Mouse (Mus musculus): Measurements from ENCODE around the gene Atg7. TPM values are rescaled to one million over a fixed set of nuclear protein-coding genes. Genes with fewer than 3 reads are reported as not detected.

The Atg7 gene
- total and polyA plus RNA-seq, 3 experiments: 11.1 to 15.7 (median 14.8) TPM

GRCm38 (mm10) chr6:114659278-114659991 is 16.5 kb downstream of the Atg7 start:
- Histone ChIP-seq H3K9ac (ENCODE audit: insufficient read depth, low read depth) (no peak overlapping the region), H3K27me3 (replicated peaks) (no peaks in the 10 kb centered on the region), H3K4me3 (replicated peaks in 1 of 3; ENCODE audit: low read depth in 2 of 3, low read length in 2 of 3, poor library complexity in 1 of 3) (no peak overlapping the region), H3K79me2 (replicated peaks; ENCODE audit: control insufficient read depth, extremely low read depth, insufficient read depth, poor library complexity, severe bottlenecking) (no peaks in the 10 kb centered on the region), H3K36me3 (replicated peaks in 1 of 2; ENCODE audit: control insufficient read depth in 1 of 2, insufficient read depth in 1 of 2, low read length in 1 of 2) (peaks cover 0 to 8% of the 10 kb centered on the region in 2 experiments), H3K27ac (ENCODE audit: insufficient read depth, low read depth) (no peak overlapping the region), H3K9me3 (replicated peaks; ENCODE audit: low read length) (no peaks in the 10 kb centered on the region), H3K4me2 (ENCODE audit: insufficient read depth, low read depth, poor library complexity, severe bottlenecking) (no peak overlapping the region), H3K4me1 (ENCODE audit: control insufficient read depth in 1 of 2, insufficient read depth in 2 of 2) (peaks cover 4 to 11% of the 10 kb centered on the region in 2 experiments; a peak in 2 of 4 replicates)
- DNase-seq (ENCODE audit: extremely low read depth): no peak
- dilution Hi-C loops (cut with MboI; ENCODE audit: extremely low pct_ligation_motif_present, extremely low pct_unique_long_range_greater_than_20kb, low sequenced_read_pairs): no loop called here
- no peak for TF ChIP-seq RAD21 (IDR thresholded peaks at IDR 0.05; ENCODE audit: low read depth, low read length)
- TF ChIP-seq ELF1 (IDR thresholded peaks at IDR 0.05; ENCODE audit: low read depth, low read length): no peak
- no peak for TF ChIP-seq BHLHE40 (IDR thresholded peaks at IDR 0.05; ENCODE audit: low read depth, low read length)
- TF ChIP-seq GABPA (IDR thresholded peaks at IDR 0.05; ENCODE audit: insufficient replicate concordance, low read depth, low read length): no peak
- TF ChIP-seq ZC3H11A (IDR thresholded peaks at IDR 0.05; ENCODE audit: low read depth, low read length): no peak
- TF ChIP-seq NRF1 (IDR thresholded peaks at IDR 0.05; ENCODE audit: low read depth, low read length): no peak
- TF ChIP-seq ZKSCAN1 (IDR thresholded peaks at IDR 0.05; ENCODE audit: borderline replicate concordance, low read depth, low read length): no peak
- no peak for TF ChIP-seq ZNF384 (IDR thresholded peaks at IDR 0.05; ENCODE audit: low read depth, low read length)
- no peak for TF ChIP-seq CHD1 (IDR thresholded peaks at IDR 0.05; ENCODE audit: low read depth, low read length)
- TF ChIP-seq ZMIZ1 (IDR thresholded peaks at IDR 0.05; ENCODE audit: low read depth, low read length): no peak
- TF ChIP-seq CHD2 (IDR thresholded peaks at IDR 0.05; ENCODE audit: low read length): no peak
- no peak for TF ChIP-seq POLR2A (IDR thresholded peaks at IDR 0.05; ENCODE audit: low read depth, low read length)
- no peak for TF ChIP-seq MXI1 (IDR thresholded peaks at IDR 0.05; ENCODE audit: low read depth, low read length)
- no peak for TF ChIP-seq RCOR1 (conservative IDR thresholded peaks at IDR 0.05; ENCODE audit: low read depth, low read length)
- in situ Hi-C loops (cut with MboI; ENCODE audit: low pct_ligation_motif_present, low pct_unique_long_range_greater_than_20kb, low sequenced_read_pairs): no loop called here

GRCm38 (mm10) chr6:114659992-114660800 is 17.3 kb downstream of the Atg7 start:
- in situ Hi-C loops (cut with MboI; ENCODE audit: low pct_ligation_motif_present, low pct_unique_long_range_greater_than_20kb, low sequenced_read_pairs) (no loop called here), dilution Hi-C loops (cut with MboI; ENCODE audit: extremely low pct_ligation_motif_present, extremely low pct_unique_long_range_greater_than_20kb, low sequenced_read_pairs) (no loop called here)
- H3K4me1 ChIP-seq (ENCODE audit: control insufficient read depth in 1 of 2, insufficient read depth in 2 of 2): peaks cover 4 to 11% of the 10 kb centered on the region in 2 experiments; a peak in 2 of 4 replicates
- no peak for DNase-seq (ENCODE audit: extremely low read depth)
- no peak overlapping the region for H3K9ac ChIP-seq (ENCODE audit: insufficient read depth, low read depth)
- H3K4me3 ChIP-seq (replicated peaks in 1 of 3; ENCODE audit: low read depth in 2 of 3, low read length in 2 of 3, poor library complexity in 1 of 3): no peak overlapping the region
- no peaks in the 10 kb centered on the region for H3K79me2 ChIP-seq (replicated peaks; ENCODE audit: control insufficient read depth, extremely low read depth, insufficient read depth, poor library complexity, severe bottlenecking)
- no peak overlapping the region for H3K27ac ChIP-seq (ENCODE audit: insufficient read depth, low read depth)
- no peaks in the 10 kb centered on the region for H3K9me3 ChIP-seq (replicated peaks; ENCODE audit: low read length)
- H3K36me3 ChIP-seq (replicated peaks in 1 of 2; ENCODE audit: control insufficient read depth in 1 of 2, insufficient read depth in 1 of 2, low read length in 1 of 2): peaks cover 0 to 3% of the 10 kb centered on the region in 2 experiments
- TF ChIP-seq ZNF384 (IDR thresholded peaks at IDR 0.05; ENCODE audit: low read depth, low read length) (no peak), BHLHE40 (IDR thresholded peaks at IDR 0.05; ENCODE audit: low read depth, low read length) (no peak), PAX5 (IDR thresholded peaks at IDR 0.05; ENCODE audit: low read length) (no peak), CTCF (conservative IDR thresholded peaks at IDR 0.05 in 1 of 2, IDR thresholded peaks at IDR 0.05 in 1 of 2; ENCODE audit: low read depth in 2 of 2, low read length in 2 of 2) (no peak), ETS1 (conservative IDR thresholded peaks at IDR 0.05; ENCODE audit: low read depth, low read length) (no peak), MAZ (IDR thresholded peaks at IDR 0.05; ENCODE audit: low read depth, low read length) (no peak), CHD1 (IDR thresholded peaks at IDR 0.05; ENCODE audit: low read depth, low read length) (no peak), EP300 (IDR thresholded peaks at IDR 0.05; ENCODE audit: low read length) (no peak), ZKSCAN1 (IDR thresholded peaks at IDR 0.05; ENCODE audit: borderline replicate concordance, low read depth, low read length) (no peak), TCF12 (IDR thresholded peaks at IDR 0.05; ENCODE audit: low read depth, low read length) (no peak), RCOR1 (conservative IDR thresholded peaks at IDR 0.05; ENCODE audit: low read depth, low read length) (no peak), MEF2A (IDR thresholded peaks at IDR 0.05; ENCODE audit: borderline replicate concordance, low read depth, low read length) (no peak), GABPA (IDR thresholded peaks at IDR 0.05; ENCODE audit: insufficient replicate concordance, low read depth, low read length) (no peak), RAD21 (IDR thresholded peaks at IDR 0.05; ENCODE audit: low read depth, low read length) (no peak), MXI1 (IDR thresholded peaks at IDR 0.05; ENCODE audit: low read depth, low read length) (no peak), POLR2A (IDR thresholded peaks at IDR 0.05; ENCODE audit: low read depth, low read length) (no peak), TBP (conservative IDR thresholded peaks at IDR 0.05; ENCODE audit: low read depth, low read length) (no peak), IRF4 (IDR thresholded peaks at IDR 0.05; ENCODE audit: low read depth, low read length) (no peak), POLR2AphosphoS2 (IDR thresholded peaks at IDR 0.05; ENCODE audit: low read depth, low read length) (no peak), USF1 (IDR thresholded peaks at IDR 0.05; ENCODE audit: low read depth, low read length) (no peak)
- H3K27me3 ChIP-seq (replicated peaks): no peaks in the 10 kb centered on the region
- no peak overlapping the region for H3K4me2 ChIP-seq (ENCODE audit: insufficient read depth, low read depth, poor library complexity, severe bottlenecking)
